Mouse (Mus musculus): ENCODE measurements around the gene Hist1h3f. TPM values are rescaled to one million over a fixed set of nuclear protein-coding genes. Genes with fewer than 3 reads are reported as not detected.

Hist1h3f gene
- total RNA-seq (2014; rRNA removed), result 116 and 119 TPM in 2 replicates
- polyA plus RNA-seq (2015; fragmentation: Nextera tagmentation; extraction: Ambion mirVana), result 0.17 and 0.47 TPM in 2 replicates

GRCm38 (mm10) chr13:23543965-23544786, at the start of gene Hist1h3f:
Gene Hist1h3f, plus strand, starts transcription at chr13:23544052.
- DNase-seq (peak; percentile 92), ATAC-seq (peak; percentile 95)
- H3K4me3 ChIP-seq (ENCODE audit: low read depth, low read length), result peak within 1 kb of the TSS; percentile 46
- peak within 1 kb of the TSS; percentile 86 for H3K27ac ChIP-seq (ENCODE audit: low read depth, low read length)
- peak within 1 kb of the TSS; percentile 74 for H3K4me2 ChIP-seq (ENCODE audit: low read depth)
- 1% methylated on average over 23 of the region's 45 CpGs for WGBS
- no peak for TF ChIP-seq CTCF (IDR thresholded peaks at IDR 0.05; ENCODE audit: low read depth)
- no peaks in the 10 kb centered on the region for H3K36me3 ChIP-seq (ENCODE audit: insufficient read depth)
- no peaks in the 10 kb centered on the region for H3K9me3 ChIP-seq (ENCODE audit: low read length)
- no peaks in the 10 kb centered on the region for H3K27me3 ChIP-seq (ENCODE audit: insufficient read depth, low read length)
- peak within 1 kb of the TSS; percentile 66 for H3K9ac ChIP-seq
- 0 out of 2 replicates have a peak, but pooled peaks cover 4% of the 10 kb centered on the region for H3K4me1 ChIP-seq (ENCODE audit: insufficient read depth)

GRCm38 (mm10) chr13:23495526-23495925, 48.3 kb upstream of the Hist1h3f start:
- no peak for ATAC-seq
- TF ChIP-seq CTCF (IDR thresholded peaks at IDR 0.05; ENCODE audit: low read depth), result no peak

GRCm38 (mm10) chr13:23497656-23498321, 46.1 kb upstream of the Hist1h3f start:
- WGBS, result 9% methylated on average over 19 of the region's 19 CpGs
- Histone ChIP-seq H3K27ac (ENCODE audit: low read depth, low read length) (no peak overlapping the region), H3K9ac (no peak overlapping the region), H3K4me1 (ENCODE audit: insufficient read depth) (no peaks in the 10 kb centered on the region), H3K4me2 (ENCODE audit: low read depth) (peak overlapping the region; percentile 45), H3K27me3 (ENCODE audit: insufficient read depth, low read length) (peaks cover 11% of the 10 kb centered on the region; the same call in 1 of the 2 replicates), H3K4me3 (ENCODE audit: low read depth, low read length) (peak overlapping the region; percentile 18), H3K36me3 (ENCODE audit: insufficient read depth) (no peaks in the 10 kb centered on the region), H3K9me3 (ENCODE audit: low read length) (no peaks in the 10 kb centered on the region)
- TF ChIP-seq CTCF (IDR thresholded peaks at IDR 0.05; ENCODE audit: low read depth), result no peak
- ATAC-seq, result 0 out of 2 replicates have a peak, but pooled peaks have one; percentile 12
- peak; percentile 52 for DNase-seq

More at GRCm38 (mm10) chr13:23495526-23495925, 48.3 kb upstream of the Hist1h3f start:
- H3K4me1 ChIP-seq (ENCODE audit: insufficient read depth), result no peaks in the 10 kb centered on the region
- no peak for DNase-seq
- WGBS, result 79% methylated on average over 6 of the region's 6 CpGs
- no peak overlapping the region for H3K9ac ChIP-seq
- peaks cover 11% of the 10 kb centered on the region; the same call in 1 of the 2 replicates for H3K27me3 ChIP-seq (ENCODE audit: insufficient read depth, low read length)
- no peak overlapping the region for H3K4me2 ChIP-seq (ENCODE audit: low read depth)
- H3K36me3 ChIP-seq (ENCODE audit: insufficient read depth), result no peaks in the 10 kb centered on the region
- no peak overlapping the region for H3K4me3 ChIP-seq (ENCODE audit: low read depth, low read length)
- no peak overlapping the region for H3K27ac ChIP-seq (ENCODE audit: low read depth, low read length)
- no peaks in the 10 kb centered on the region for H3K9me3 ChIP-seq (ENCODE audit: low read length)

- TF ChIP-seq CTCF (IDR thresholded peaks at IDR 0.05; ENCODE audit: low read depth), result no peak
- Histone ChIP-seq H3K4me3 (ENCODE audit: low read depth, low read length) (peak overlapping the region; percentile 18), H3K9me3 (ENCODE audit: low read length) (no peaks in the 10 kb centered on the region), H3K9ac (no peak overlapping the region), H3K27ac (ENCODE audit: low read depth, low read length) (no peak overlapping the region), H3K36me3 (ENCODE audit: insufficient read depth) (no peaks in the 10 kb centered on the region), H3K4me2 (ENCODE audit: low read depth) (peak overlapping the region; percentile 45), H3K27me3 (ENCODE audit: insufficient read depth, low read length) (peaks cover 11% of the 10 kb centered on the region; the same call in 1 of the 2 replicates), H3K4me1 (ENCODE audit: insufficient read depth) (no peaks in the 10 kb centered on the region)
- no peak for ATAC-seq
- 6% methylated on average over 10 of the region's 10 CpGs for WGBS
- no peak for DNase-seq
Measured at GRCm38 (mm10) chr13:23498653-23499052, 45.2 kb upstream of the Hist1h3f start.

- Histone ChIP-seq H3K9ac (no peak overlapping the region), H3K9me3 (ENCODE audit: low read length) (no peaks in the 10 kb centered on the region), H3K4me3 (ENCODE audit: low read depth, low read length) (no peak overlapping the region), H3K27me3 (ENCODE audit: insufficient read depth, low read length) (peaks cover 11% of the 10 kb centered on the region; the same call in 1 of the 2 replicates), H3K27ac (ENCODE audit: low read depth, low read length) (no peak overlapping the region), H3K4me2 (ENCODE audit: low read depth) (no peak overlapping the region), H3K4me1 (ENCODE audit: insufficient read depth) (no peaks in the 10 kb centered on the region), H3K36me3 (ENCODE audit: insufficient read depth) (no peaks in the 10 kb centered on the region)
- no peak for ATAC-seq
- no peak for DNase-seq
- 22% methylated on average over 7 of the region's 7 CpGs for WGBS
- TF ChIP-seq CTCF (IDR thresholded peaks at IDR 0.05; ENCODE audit: low read depth), result no peak
Measured at GRCm38 (mm10) chr13:23499943-23500342, 43.9 kb upstream of the Hist1h3f start.

GRCm38 (mm10) chr13:23500424-23501200, 43.2 kb upstream of the Hist1h3f start:
- peak; percentile 72 for DNase-seq
- no peak overlapping the region for H3K27ac ChIP-seq (ENCODE audit: low read depth, low read length)
- peaks cover 11% of the 10 kb centered on the region; the same call in 1 of the 2 replicates for H3K27me3 ChIP-seq (ENCODE audit: insufficient read depth, low read length)
- no peak overlapping the region for H3K4me3 ChIP-seq (ENCODE audit: low read depth, low read length)
- H3K36me3 ChIP-seq (ENCODE audit: insufficient read depth), result no peaks in the 10 kb centered on the region
- H3K9ac ChIP-seq, result no peak overlapping the region
- peak; percentile 51; the same call in 1 of the 2 replicates for ATAC-seq
- TF ChIP-seq CTCF (IDR thresholded peaks at IDR 0.05; ENCODE audit: low read depth), result no peak
- no peaks in the 10 kb centered on the region; the same call in 1 of the 2 replicates for H3K4me1 ChIP-seq (ENCODE audit: insufficient read depth)
- no peaks in the 10 kb centered on the region for H3K9me3 ChIP-seq (ENCODE audit: low read length)
- H3K4me2 ChIP-seq (ENCODE audit: low read depth), result no peak overlapping the region
- 3% methylated on average over 17 of the region's 17 CpGs for WGBS

Measured in forebrain, postnatal 0 days (tissue).